Mouse (Mus musculus) heart, postnatal 36 days (tissue): ENCODE results near the gene Olfr1116. TPM values are rescaled to one million over a fixed set of nuclear protein-coding genes. Genes with fewer than 3 reads are reported as not detected.
"Not testable (repeated sequence)": the region's sequence is repeated elsewhere in the genome, so short reads cannot be mapped to it uniquely, and the experiment has no call there.

Experiments used
- DNase-seq, 2 experiments: peaks; one replicate each; pipeline ENCODE4 v3.0.0; 2021 to 2022
- intact Hi-C: fragments of 180-260 bp; cut with DNase I; formaldehyde crosslinking; loops from one replicate; pipeline ENCODE4 v1.15.1; 2025
- microRNA-seq, 2 experiments: library from miRNA; unstranded; fragments of <30 nt; microRNA quantifications; one replicate each; pipeline ENCODE4 v1.2.0; 2021; ENCODE audit warnings: borderline number of aligned reads in 2 of 2
- total RNA-seq, 2 experiments: library from RNA; stranded (reverse); gene quantifications; 2 replicates each; pipeline ENCODE4 v1.2.3; 2021

The Olfr1116 gene
- not detected for total RNA-seq

DNA sequence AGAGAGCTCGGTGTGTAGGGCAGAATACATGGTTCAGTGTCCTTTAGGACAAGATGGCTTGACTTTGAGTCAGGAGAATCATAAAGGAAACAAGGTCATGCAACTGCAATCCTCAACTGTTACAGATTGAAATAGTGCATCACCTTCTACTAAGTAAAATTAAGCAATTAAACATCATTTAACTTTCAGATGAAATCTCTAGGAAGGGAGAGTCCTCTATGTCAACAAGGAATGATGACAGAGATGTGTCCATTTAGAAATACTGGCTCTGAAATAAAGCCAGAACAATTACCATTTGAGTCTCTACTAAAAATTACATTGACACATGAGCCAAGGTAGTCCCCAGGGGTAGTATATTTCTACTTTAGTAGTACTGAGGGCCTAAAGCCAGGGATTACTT lies at the start of gene Olfr1116:
Gene Olfr1116, plus strand, starts transcription at position 301 of the 400 bp plus-strand sequence.
- intact Hi-C loops = no loop called here
- DNase-seq = no peak

DNA sequence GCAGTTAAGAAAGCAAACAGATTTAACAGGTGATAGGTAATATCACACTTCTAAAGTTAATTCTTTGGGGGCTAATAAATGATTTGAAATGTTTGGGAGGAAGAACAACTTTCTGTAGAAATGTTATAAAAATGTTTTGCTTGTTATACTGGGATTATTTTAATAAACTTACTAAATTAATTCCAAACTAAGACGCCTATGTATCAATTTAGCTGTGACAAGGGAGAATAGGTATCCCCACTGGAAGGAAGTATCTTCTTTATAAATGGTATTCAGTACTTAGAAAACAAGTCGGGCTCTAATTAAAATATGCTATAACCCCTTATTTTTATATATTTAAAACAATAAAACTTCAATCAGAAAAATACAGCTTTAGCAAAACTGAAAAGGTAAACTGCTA lies 19.6 kb upstream of the Olfr1116 start, which contains the start of gene Olfr1115:
Gene Olfr1115, plus strand, starts transcription at position 301 of the 400 bp plus-strand sequence.
- intact Hi-C loops = no loop called here
- DNase-seq = no peak

- intact Hi-C loops = not testable (repeated sequence)
- peak in 1 of 2 experiments; percentile 6 for DNase-seq
Observed at GRCm38 (mm10) chr2:87293977-87294376, 26.6 kb downstream of the Olfr1116 start.

DNA sequence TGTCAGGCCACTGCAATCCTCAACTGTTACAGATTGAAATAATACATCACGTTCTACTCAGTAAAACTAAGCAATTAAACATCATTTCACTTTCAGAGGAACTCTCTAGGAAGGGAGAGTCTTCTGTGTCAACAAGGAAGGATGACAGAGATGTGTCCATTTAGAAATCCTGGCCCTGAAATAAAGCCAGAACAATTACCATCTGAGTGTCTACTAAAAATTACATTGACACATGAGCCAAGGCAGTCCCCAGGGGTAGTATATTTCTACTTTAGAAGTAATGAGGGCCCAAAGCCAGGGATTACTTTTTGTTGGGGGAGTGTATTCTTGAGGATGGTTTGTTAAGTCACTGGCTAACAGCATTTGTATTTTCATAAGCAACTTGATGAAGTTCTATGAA lies 39.9 kb downstream of the Olfr1116 start, which contains the start of gene Olfr1118:
Gene Olfr1118, plus strand, starts transcription at position 301 of the 400 bp plus-strand sequence.
- no peak for DNase-seq
- intact Hi-C loops = no loop called here

Small RNAs within 50 kb of the gene (microRNA-seq; reads per million reads assigned to microRNA genes)
- gene Gm27438 = 0 reads per million in 2 experiments

Other genes with a start within 250 kb of the Olfr1116 start
- not detected for gene Olfr1104, start 240.5 kb upstream of the Olfr1116 start, total RNA-seq
- gene Olfr1105, start 231.0 kb upstream of the Olfr1116 start, total RNA-seq = not detected
- not detected for gene Olfr1106, start 215.3 kb upstream of the Olfr1116 start, total RNA-seq
- not detected for gene Olfr1107, start 191.7 kb upstream of the Olfr1116 start, total RNA-seq
- not detected for gene Olfr1109, start 171.5 kb upstream of the Olfr1116 start, total RNA-seq
- not detected for gene Olfr259, start 153.0 kb upstream of the Olfr1116 start, total RNA-seq
- not detected for gene Olfr1110, start 127.2 kb upstream of the Olfr1116 start, total RNA-seq
- gene Olfr1111, start 114.9 kb upstream of the Olfr1116 start, total RNA-seq = not detected
- not detected for gene Olfr1112, start 79.7 kb upstream of the Olfr1116 start, total RNA-seq
- gene Olfr1113, start 58.6 kb upstream of the Olfr1116 start, total RNA-seq = not detected
- not detected for gene Olfr1115, start 19.5 kb upstream of the Olfr1116 start, total RNA-seq
- gene Olfr1118, start 40.0 kb downstream of the Olfr1116 start, total RNA-seq = not detected
- gene Olfr1120, start 87.3 kb downstream of the Olfr1116 start, total RNA-seq = not detected
- gene Olfr1121, start 102.4 kb downstream of the Olfr1116 start, total RNA-seq = not detected
- gene Olfr1122, start 118.3 kb downstream of the Olfr1116 start, total RNA-seq = not detected
- not detected for gene Olfr1123, start 149.1 kb downstream of the Olfr1116 start, total RNA-seq
- not detected for gene Olfr1124, start 162.7 kb downstream of the Olfr1116 start, total RNA-seq
- not detected for gene Olfr1126, start 186.4 kb downstream of the Olfr1116 start, total RNA-seq
- not detected for gene Pramel7, start 229.6 kb downstream of the Olfr1116 start, total RNA-seq
- not detected for gene Pramel6, start 239.0 kb downstream of the Olfr1116 start, total RNA-seq